Mouse (Mus musculus): ENCODE data around the gene Gm29133.

Gene Gm29133

GRCm38 (mm10) chr3:75747897-75748296 is at the start of gene Gm29133:
Gene Gm29133, plus strand, starts transcription at chr3:75748197.
- no peak for DNase-seq (ENCODE audit: low spot score in 2 of 2)

DNA sequence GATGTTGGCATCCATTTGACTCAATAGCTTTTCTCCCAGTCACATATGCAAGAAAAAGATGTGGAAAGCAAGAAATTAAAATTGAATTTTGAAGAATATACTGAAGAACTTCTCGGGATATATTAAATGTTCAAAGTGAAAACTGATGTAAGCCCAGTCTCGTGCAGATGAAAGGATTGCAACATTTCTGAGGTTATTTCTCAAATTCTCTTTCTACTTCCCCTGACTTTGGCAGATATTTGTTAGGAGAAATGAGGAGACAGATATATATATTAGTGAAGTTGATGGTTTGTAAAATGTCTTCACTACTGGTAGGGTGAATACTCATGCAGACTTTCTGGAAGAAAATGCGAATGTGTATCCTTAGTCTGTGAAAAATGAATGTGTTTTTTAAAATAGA is 48.9 kb upstream of the Gm29133 start:
- no peak for DNase-seq (ENCODE audit: low spot score in 2 of 2)

DNA sequence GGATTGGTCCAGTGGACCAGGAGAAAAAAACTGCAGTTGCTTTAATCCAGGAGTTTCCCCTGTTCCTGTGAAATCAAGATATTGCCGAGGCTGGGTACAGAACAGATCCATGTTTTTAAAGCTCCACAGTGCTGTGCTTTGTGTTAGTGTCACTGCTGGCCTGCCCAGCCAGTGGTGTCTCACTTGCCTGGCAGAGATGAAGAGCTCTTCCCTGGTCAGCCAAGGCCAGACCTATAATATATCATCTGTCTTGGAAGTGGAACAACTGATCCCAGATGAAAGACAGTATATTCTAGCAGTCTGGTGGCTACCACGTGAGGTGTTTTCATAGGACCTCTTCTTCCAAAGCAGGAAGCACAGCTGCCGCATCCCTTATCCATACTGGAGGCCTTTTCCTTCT is 46.7 kb upstream of the Gm29133 start:
- DNase-seq (ENCODE audit: low spot score in 2 of 2) = no peak

GRCm38 (mm10) chr3:75706536-75706935 is 41.5 kb upstream of the Gm29133 start:
- no peak for DNase-seq (ENCODE audit: low spot score in 2 of 2)

DNA sequence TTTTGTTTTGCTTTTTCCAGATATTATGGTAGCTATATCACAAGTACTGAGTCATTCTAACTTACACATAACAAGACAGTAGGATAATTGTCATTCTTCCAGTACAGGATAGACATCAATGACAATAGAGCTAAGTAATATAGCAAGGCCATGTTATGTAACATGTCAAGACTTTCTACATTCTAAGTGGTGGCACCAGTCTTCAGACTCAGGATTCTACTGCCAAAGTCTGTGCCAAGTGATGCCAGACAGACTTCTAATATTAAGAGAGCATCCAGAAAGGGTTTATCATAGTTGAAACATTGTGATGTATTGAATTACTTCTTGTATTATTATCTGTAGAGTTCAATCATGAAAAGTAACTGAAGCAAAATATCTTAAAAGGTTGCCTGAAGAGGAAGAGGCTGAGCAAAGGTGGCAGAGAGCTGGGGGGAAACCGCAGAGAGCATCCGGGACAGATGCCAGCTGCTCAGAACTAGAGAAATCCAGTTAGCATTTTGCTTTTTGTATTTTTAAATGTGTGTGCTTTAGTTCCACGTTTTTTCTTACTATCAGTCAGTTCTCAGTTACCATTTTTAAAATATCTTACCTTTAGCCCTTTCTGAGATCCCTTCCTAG is 34.2 kb upstream of the Gm29133 start:
- peak; percentile 70 to 73 for DNase-seq (ENCODE audit: low spot score in 2 of 2)

DNA sequence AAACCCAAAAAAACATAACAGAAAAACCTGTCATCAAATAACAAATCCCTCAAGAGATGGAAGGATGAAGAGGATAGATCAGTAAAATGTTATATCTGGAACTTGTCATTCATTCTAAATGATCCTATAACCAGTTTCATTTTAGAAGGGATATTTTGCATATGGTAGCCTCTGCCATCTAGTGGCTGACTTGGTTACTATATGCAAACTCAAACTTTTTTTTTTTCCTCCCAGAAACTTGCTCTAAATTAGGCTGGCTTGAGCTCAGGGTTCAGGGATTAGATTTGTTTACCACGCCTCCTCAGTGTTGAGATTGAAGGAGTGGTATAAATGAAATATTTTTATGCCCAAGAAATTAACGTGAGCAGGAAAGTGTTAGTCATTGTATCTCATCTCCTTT is 27.3 kb upstream of the Gm29133 start:
- peak in 1 of 2 experiments; percentile 48 for DNase-seq (ENCODE audit: low spot score in 2 of 2)

GRCm38 (mm10) chr3:75730982-75731600 is 16.9 kb upstream of the Gm29133 start:
- no peak for DNase-seq (ENCODE audit: low spot score in 2 of 2)

- no peak for DNase-seq (ENCODE audit: low spot score in 2 of 2)
These were observed 4.1 kb upstream of the Gm29133 start for GRCm38 (mm10) chr3:75743664-75744437.

- no peak for DNase-seq (ENCODE audit: low spot score in 2 of 2)
These were observed 2.7 kb upstream of the Gm29133 start for GRCm38 (mm10) chr3:75745343-75745742.

DNA sequence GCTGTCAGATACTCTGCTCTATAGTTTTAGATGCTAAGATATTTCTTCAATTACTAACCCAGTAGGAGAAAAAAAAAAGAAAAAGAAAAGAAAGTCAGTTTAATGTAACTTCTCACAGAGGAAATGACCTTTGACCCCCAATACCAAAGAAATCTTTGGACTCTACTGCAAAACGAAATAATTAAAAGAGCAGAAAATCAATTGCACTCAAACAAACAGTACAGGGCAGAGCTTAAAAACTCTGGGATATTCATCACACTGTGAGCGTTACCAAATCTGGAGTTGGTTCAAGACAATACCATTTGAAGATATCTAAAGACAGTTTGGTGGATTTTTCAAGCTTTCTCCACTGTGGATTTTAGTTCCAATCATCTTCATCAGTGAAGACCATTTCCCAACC is 15.4 kb downstream of the Gm29133 start:
- DNase-seq (ENCODE audit: low spot score in 2 of 2) = no peak

GRCm38 (mm10) chr3:75774253-75774652 is 26.3 kb downstream of the Gm29133 start:
- no peak for DNase-seq (ENCODE audit: low spot score in 2 of 2)

DNA sequence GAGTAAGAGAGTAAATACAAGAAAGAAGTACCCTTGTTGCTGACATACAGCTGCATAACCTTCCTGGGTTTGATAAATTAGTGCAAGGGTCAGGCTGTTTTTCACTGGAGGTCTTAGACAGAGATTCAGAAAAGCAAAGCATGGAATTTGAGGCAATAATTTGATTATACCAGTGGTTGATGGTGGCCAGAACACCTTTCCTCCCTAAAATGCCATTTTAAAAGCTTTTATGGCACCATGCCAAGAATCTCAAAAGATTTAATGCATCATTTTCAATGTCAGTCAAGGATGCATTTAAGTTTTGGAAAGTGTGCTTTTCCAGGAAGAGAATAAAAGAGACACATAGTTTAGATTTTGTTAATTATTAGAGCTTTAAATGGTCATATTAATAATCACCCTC is 60.0 kb downstream of the Gm29133 start:
- no peak for DNase-seq (ENCODE audit: low spot score in 2 of 2)

DNA sequence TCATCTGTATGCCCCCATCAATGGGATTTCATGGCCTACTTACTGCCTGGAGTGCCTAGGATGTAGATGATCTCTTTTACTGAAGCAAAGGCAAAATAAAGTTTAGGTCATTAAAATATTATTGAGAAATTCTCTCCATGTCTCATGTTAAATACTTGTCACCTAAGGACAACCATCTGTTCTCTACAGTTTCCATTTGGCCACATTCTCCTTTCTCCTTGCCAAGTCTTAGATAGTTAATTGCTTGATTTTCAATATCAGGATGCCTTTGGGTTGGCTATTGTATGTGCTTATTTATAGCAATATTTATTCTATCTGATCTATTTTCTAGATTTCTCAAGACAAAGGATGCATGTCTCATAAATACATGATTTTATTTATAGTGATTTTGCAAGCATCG is 75.9 kb downstream of the Gm29133 start:
- DNase-seq (ENCODE audit: low spot score in 2 of 2) = no peak

DNA sequence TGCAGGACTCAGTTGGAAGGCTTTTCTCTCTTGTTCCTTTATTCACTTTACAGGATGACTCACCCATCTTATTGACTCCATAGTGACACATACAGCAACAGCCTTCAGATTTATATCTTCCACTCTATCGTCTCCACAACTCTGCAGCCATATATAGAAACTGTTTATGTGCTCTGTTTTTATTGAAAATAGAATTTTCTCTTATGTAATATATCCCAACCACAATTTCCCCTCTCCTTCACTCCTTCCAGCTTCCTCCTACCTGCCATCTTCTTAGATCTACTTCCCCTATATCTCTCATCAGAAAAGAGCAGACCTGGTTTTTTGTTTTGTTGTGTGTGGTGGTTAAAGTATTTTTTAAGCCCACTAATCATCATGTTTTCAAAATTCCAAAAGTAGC is 76.5 kb downstream of the Gm29133 start:
- DNase-seq (ENCODE audit: low spot score in 2 of 2) = no peak

DNA sequence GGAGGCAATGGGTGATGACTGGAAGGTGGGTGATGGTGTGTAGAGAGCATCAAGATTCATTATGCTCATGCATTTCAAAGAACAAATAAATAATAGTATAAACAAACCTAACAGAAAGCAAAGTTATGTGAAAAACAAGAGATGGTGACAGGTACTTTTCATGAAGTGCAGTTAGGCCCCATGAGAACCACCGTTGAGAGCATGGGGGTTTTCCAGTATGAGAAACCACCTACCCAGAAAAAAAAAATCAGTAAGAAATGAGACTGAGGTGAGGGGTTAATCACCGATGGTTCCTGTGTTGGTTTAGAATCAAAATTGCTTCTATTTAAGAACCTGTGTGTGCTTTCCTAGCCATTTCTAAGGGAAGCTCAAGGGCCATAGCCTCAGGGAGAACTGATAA is 86.8 kb downstream of the Gm29133 start:
- no peak for DNase-seq (ENCODE audit: low spot score in 2 of 2)

DNA sequence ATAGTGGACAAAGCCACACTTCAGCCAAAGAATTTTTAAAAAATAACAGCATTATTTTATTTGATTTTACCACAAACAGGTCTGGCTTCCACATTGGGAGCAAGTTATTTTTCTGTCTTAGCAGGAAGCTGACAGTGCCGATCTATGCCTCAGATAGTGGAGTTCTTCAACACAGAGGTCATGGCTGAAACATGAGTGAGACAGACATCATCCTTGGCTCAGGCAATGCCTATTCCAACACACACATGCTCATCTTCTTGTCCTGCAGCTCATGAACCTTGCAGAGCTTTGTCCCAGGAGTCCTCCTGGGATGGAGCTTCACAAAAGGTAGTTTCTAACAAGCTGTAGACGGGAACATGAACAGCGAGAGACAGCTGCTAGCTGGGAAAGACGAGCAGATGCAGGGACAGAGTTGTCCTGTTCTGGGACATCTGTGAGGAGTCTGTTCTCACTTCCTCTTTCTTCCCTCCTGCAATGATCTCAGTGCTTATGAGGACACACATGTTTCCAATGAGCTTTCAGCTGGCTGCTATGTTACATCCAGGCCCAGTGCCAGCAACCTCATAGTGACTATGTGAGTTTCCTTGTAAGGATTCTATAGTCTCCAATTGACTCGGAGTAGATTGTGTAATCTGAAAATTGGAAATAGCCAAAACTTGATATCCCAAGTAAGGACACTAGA is 87.4 kb downstream of the Gm29133 start:
- DNase-seq (ENCODE audit: low spot score in 2 of 2) = no peak

All from thymus, postnatal 10 days (tissue).